Mouse (Mus musculus): ENCODE data around the gene Arhgef3. TPM values are rescaled to one million over a fixed set of nuclear protein-coding genes. Genes with fewer than 3 reads are reported as not detected.

The Arhgef3 gene
- polyA plus RNA-seq, 1 experiment from 2014 or later, result 19.6 TPM

DNA sequence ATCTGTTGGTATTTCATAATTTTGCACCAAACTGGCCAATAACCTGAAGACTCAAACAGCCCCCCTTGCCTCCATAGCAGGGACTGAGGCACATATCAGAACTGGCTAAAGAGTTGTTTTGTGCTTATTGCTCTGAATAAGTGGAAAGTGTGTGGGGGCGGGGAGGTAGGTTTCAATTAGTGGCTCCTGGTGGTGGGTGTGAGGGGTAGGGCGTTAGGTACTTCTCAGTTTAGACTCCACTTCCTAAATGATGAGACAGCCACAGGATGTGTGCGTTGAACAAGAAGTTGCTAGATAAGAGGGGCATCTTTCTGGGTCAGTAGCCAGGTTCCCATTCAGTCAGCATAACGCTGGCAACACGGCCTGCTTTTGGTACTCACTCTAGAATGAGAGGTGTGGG is 153.4 kb downstream of the Arhgef3 start:
- ATAC-seq (ENCODE audit: low FRiP score, low TSS enrichment), result no peak
- no peaks in the 10 kb centered on the region for H3K4me1 ChIP-seq (ENCODE audit: insufficient read depth, low read length)
- no peak overlapping the region for H3K4me3 ChIP-seq (ENCODE audit: low read length)
- 58% methylated on average over 5 of the region's 5 CpGs for WGBS
- no peaks in the 10 kb centered on the region for H3K27me3 ChIP-seq (ENCODE audit: insufficient read depth, low read length)
- H3K36me3 ChIP-seq (ENCODE audit: insufficient read depth, low read length), result no peaks in the 10 kb centered on the region
- no peaks in the 10 kb centered on the region for H3K9me3 ChIP-seq (ENCODE audit: low read length)
- no peak overlapping the region for H3K27ac ChIP-seq (ENCODE audit: low read length)
- H3K4me2 ChIP-seq (replicated peaks; ENCODE audit: low read depth, low read length), result no peak overlapping the region
- H3K9ac ChIP-seq (replicated peaks; ENCODE audit: low read length), result no peak overlapping the region

GRCm38 (mm10) chr14:27268986-27269700 is 154.4 kb downstream of the Arhgef3 start:
- no peaks in the 10 kb centered on the region for H3K36me3 ChIP-seq (ENCODE audit: insufficient read depth, low read length)
- no peak for ATAC-seq (ENCODE audit: low FRiP score, low TSS enrichment)

DNA sequence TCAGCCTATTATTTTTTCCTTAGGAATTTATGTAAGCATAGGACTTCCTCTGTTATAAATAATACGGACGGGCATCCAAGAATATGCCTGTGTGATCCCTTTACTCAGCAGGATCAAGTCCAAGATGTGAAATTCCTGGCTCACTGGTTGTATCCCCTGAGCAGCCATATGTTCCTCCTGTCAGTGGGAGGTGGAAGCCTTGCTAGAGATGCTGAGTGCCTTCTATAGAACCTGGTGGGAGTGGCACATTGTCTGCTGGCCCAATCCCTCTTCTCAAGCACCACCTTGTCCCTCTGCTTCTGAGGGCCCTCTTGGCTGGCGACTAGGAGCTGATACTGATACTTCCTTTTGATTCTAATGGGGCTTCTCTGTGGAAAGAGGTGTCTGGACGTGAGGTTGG is 155.1 kb downstream of the Arhgef3 start:
- no peaks in the 10 kb centered on the region for H3K9me3 ChIP-seq (ENCODE audit: low read length)
- no peaks in the 10 kb centered on the region for H3K36me3 ChIP-seq (ENCODE audit: insufficient read depth, low read length)
- H3K27me3 ChIP-seq (ENCODE audit: insufficient read depth, low read length), result no peaks in the 10 kb centered on the region
- no peak overlapping the region for H3K4me3 ChIP-seq (ENCODE audit: low read length)
- ATAC-seq (ENCODE audit: low FRiP score, low TSS enrichment), result no peak
- no peaks in the 10 kb centered on the region for H3K4me1 ChIP-seq (ENCODE audit: insufficient read depth, low read length)
- WGBS, result 59% methylated on average over 4 of the region's 4 CpGs
- H3K4me2 ChIP-seq (replicated peaks; ENCODE audit: low read depth, low read length), result no peak overlapping the region
- no peak overlapping the region for H3K9ac ChIP-seq (replicated peaks; ENCODE audit: low read length)
- no peak overlapping the region for H3K27ac ChIP-seq (ENCODE audit: low read length)

More at GRCm38 (mm10) chr14:27268986-27269700, 154.4 kb downstream of the Arhgef3 start:
- H3K9me3 ChIP-seq (ENCODE audit: low read length), result no peaks in the 10 kb centered on the region
- no peak overlapping the region for H3K27ac ChIP-seq (ENCODE audit: low read length)
- H3K9ac ChIP-seq (replicated peaks; ENCODE audit: low read length), result no peak overlapping the region
- no peak overlapping the region for H3K4me2 ChIP-seq (replicated peaks; ENCODE audit: low read depth, low read length)
- H3K27me3 ChIP-seq (ENCODE audit: insufficient read depth, low read length), result no peaks in the 10 kb centered on the region
- 86% methylated on average over 16 of the region's 16 CpGs for WGBS
- no peaks in the 10 kb centered on the region for H3K4me1 ChIP-seq (ENCODE audit: insufficient read depth, low read length)
- no peak overlapping the region for H3K4me3 ChIP-seq (ENCODE audit: low read length)

- no peak for ATAC-seq (ENCODE audit: low FRiP score, low TSS enrichment)
- 86% methylated on average over 4 of the region's 4 CpGs for WGBS
- H3K9me3 ChIP-seq (ENCODE audit: low read length), result no peaks in the 10 kb centered on the region
Observed at GRCm38 (mm10) chr14:27270466-27270865, 155.8 kb downstream of the Arhgef3 start.

DNA sequence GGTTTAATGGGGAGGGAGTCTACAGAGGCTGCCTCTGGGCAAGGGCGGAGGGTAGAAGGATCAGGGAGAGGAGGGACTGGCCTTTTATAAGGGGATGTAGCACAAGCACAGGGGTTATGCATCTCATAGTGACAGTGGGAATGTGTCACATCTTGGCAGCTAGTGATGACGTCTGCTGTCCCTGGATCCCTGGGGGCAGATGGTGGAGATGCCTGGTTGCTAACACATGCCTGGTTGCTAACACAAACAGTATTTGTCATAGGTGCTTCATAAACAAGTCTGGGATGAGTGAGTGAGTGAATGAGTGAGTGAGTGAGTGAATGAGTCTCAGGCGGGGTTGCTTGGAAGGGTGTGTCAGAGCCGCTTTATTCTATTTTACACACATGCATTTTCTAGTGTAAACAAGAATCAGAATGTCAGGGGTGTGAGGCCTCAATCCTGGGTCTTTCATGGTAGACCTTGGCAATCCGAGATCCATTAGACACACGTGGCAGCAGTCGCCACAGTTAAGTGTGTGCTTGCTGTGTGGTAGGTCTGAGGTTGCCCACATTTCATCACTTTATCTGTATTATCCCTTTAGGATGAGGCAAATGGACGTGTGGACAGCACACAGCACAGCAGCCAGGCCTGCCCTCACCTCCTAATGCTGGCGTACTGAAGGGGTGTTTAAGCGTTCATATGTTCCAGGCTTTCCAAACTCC is 156.8 kb downstream of the Arhgef3 start:
- Histone ChIP-seq H3K27me3 (ENCODE audit: insufficient read depth, low read length) (no peaks in the 10 kb centered on the region), H3K4me2 (replicated peaks; ENCODE audit: low read depth, low read length) (no peak overlapping the region), H3K9me3 (ENCODE audit: low read length) (no peaks in the 10 kb centered on the region), H3K4me3 (ENCODE audit: low read length) (no peak overlapping the region), H3K36me3 (ENCODE audit: insufficient read depth, low read length) (no peaks in the 10 kb centered on the region), H3K9ac (replicated peaks; ENCODE audit: low read length) (no peak overlapping the region), H3K4me1 (ENCODE audit: insufficient read depth, low read length) (no peaks in the 10 kb centered on the region), H3K27ac (ENCODE audit: low read length) (no peak overlapping the region)
- 69% methylated on average over 10 of the region's 10 CpGs for WGBS
- no peak for ATAC-seq (ENCODE audit: low FRiP score, low TSS enrichment)

More at GRCm38 (mm10) chr14:27270466-27270865, 155.8 kb downstream of the Arhgef3 start:
- Histone ChIP-seq H3K9ac (replicated peaks; ENCODE audit: low read length) (no peak overlapping the region), H3K36me3 (ENCODE audit: insufficient read depth, low read length) (no peaks in the 10 kb centered on the region), H3K27me3 (ENCODE audit: insufficient read depth, low read length) (no peaks in the 10 kb centered on the region), H3K27ac (ENCODE audit: low read length) (no peak overlapping the region), H3K4me3 (ENCODE audit: low read length) (no peak overlapping the region), H3K4me2 (replicated peaks; ENCODE audit: low read depth, low read length) (no peak overlapping the region), H3K4me1 (ENCODE audit: insufficient read depth, low read length) (no peaks in the 10 kb centered on the region)

DNA sequence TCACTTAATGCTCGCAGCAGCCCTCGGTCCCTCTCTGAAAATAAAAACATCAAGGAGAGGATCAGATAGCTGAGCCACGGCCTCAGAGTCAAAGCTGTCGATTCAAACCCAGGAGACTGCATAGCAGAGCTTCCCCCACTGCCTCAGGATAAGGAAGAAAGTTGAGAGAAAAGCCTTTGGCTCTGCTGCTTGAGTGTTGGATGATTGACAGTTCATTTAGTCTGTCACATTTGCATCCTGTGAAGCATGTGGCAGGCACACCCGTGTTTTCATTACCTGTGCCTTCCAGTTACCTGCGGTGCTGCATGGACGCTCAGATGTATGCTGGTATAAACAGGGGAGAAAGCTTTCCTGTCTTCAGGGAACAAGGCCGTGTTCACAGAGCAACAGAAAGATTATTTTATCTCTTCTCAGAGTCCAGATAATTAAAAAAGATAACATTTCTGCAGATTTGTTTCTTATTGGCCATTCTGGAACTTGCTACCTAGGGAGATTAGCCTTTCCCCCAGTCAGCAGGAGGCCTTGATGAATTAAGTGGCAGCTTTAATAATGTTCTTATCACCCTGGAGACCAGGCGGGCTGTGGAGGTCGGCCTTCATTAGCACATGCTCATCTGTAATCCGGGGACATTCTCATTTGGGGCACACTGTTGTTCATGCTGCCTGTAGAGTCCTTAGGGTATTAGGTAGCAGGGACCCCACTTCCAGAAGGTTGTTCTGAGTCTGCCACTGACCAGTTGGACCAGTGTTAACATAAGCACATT is 157.6 kb downstream of the Arhgef3 start:
- no peaks in the 10 kb centered on the region for H3K9me3 ChIP-seq (ENCODE audit: low read length)
- WGBS, result 45% methylated on average over 11 of the region's 11 CpGs
- H3K27me3 ChIP-seq (ENCODE audit: insufficient read depth, low read length), result no peaks in the 10 kb centered on the region
- ATAC-seq (ENCODE audit: low FRiP score, low TSS enrichment), result no peak
- no peak overlapping the region for H3K4me2 ChIP-seq (replicated peaks; ENCODE audit: low read depth, low read length)
- H3K9ac ChIP-seq (replicated peaks; ENCODE audit: low read length), result no peak overlapping the region
- no peaks in the 10 kb centered on the region for H3K36me3 ChIP-seq (ENCODE audit: insufficient read depth, low read length)
- H3K27ac ChIP-seq (ENCODE audit: low read length), result no peak overlapping the region
- H3K4me1 ChIP-seq (ENCODE audit: insufficient read depth, low read length), result no peaks in the 10 kb centered on the region
- H3K4me3 ChIP-seq (ENCODE audit: low read length), result no peak overlapping the region

- Histone ChIP-seq H3K4me3 (ENCODE audit: low read length) (no peak overlapping the region), H3K27me3 (ENCODE audit: insufficient read depth, low read length) (no peaks in the 10 kb centered on the region), H3K4me1 (ENCODE audit: insufficient read depth, low read length) (no peaks in the 10 kb centered on the region), H3K9me3 (ENCODE audit: low read length) (no peaks in the 10 kb centered on the region), H3K27ac (ENCODE audit: low read length) (no peak overlapping the region), H3K9ac (replicated peaks; ENCODE audit: low read length) (no peak overlapping the region), H3K4me2 (replicated peaks; ENCODE audit: low read depth, low read length) (no peak overlapping the region), H3K36me3 (ENCODE audit: insufficient read depth, low read length) (no peaks in the 10 kb centered on the region)
- WGBS, result 84% methylated on average over 2 of the region's 2 CpGs
- ATAC-seq (ENCODE audit: low FRiP score, low TSS enrichment), result no peak
Observed at GRCm38 (mm10) chr14:27272835-27273138, 158.1 kb downstream of the Arhgef3 start.

GRCm38 (mm10) chr14:27273169-27273568 is 158.5 kb downstream of the Arhgef3 start:
- H3K36me3 ChIP-seq (ENCODE audit: insufficient read depth, low read length), result no peaks in the 10 kb centered on the region
- no peaks in the 10 kb centered on the region for H3K4me1 ChIP-seq (ENCODE audit: insufficient read depth, low read length)
- no peak overlapping the region for H3K4me2 ChIP-seq (replicated peaks; ENCODE audit: low read depth, low read length)
- ATAC-seq (ENCODE audit: low FRiP score, low TSS enrichment), result no peak
- no peak overlapping the region for H3K9ac ChIP-seq (replicated peaks; ENCODE audit: low read length)
- H3K27ac ChIP-seq (ENCODE audit: low read length), result no peak overlapping the region
- H3K27me3 ChIP-seq (ENCODE audit: insufficient read depth, low read length), result no peaks in the 10 kb centered on the region
- H3K4me3 ChIP-seq (ENCODE audit: low read length), result no peak overlapping the region
- no peaks in the 10 kb centered on the region for H3K9me3 ChIP-seq (ENCODE audit: low read length)

GRCm38 (mm10) chr14:27277259-27277658 is 162.6 kb downstream of the Arhgef3 start:
- H3K9me3 ChIP-seq (ENCODE audit: low read length), result no peaks in the 10 kb centered on the region
- no peak for ATAC-seq (ENCODE audit: low FRiP score, low TSS enrichment)
- H3K27ac ChIP-seq (ENCODE audit: low read length), result no peak overlapping the region
- no peak overlapping the region for H3K9ac ChIP-seq (replicated peaks; ENCODE audit: low read length)
- WGBS, result 92% methylated on average over 3 of the region's 3 CpGs
- no peaks in the 10 kb centered on the region for H3K4me1 ChIP-seq (ENCODE audit: insufficient read depth, low read length)
- H3K4me2 ChIP-seq (replicated peaks; ENCODE audit: low read depth, low read length), result no peak overlapping the region
- no peaks in the 10 kb centered on the region for H3K27me3 ChIP-seq (ENCODE audit: insufficient read depth, low read length)
- no peaks in the 10 kb centered on the region for H3K36me3 ChIP-seq (ENCODE audit: insufficient read depth, low read length)
- H3K4me3 ChIP-seq (ENCODE audit: low read length), result no peak overlapping the region
